Mouse (Mus musculus): ENCODE results near the gene Chrne.

The Chrne gene

GRCm38 (mm10) chr11:70619101-70619500 is at the start of gene Chrne:
Gene Chrne, minus strand, starts transcription at chr11:70619216.
- DNase-seq (ENCODE audit: low read depth) = no peak

GRCm38 (mm10) chr11:70668335-70668770 is 49.3 kb upstream of the Chrne start:
- DNase-seq (ENCODE audit: low read depth) = no peak

GRCm38 (mm10) chr11:70667271-70668150 is 48.5 kb upstream of the Chrne start:
- DNase-seq (ENCODE audit: low read depth) = peak; percentile 24

- no peak for DNase-seq (ENCODE audit: low read depth)
These were observed 47.7 kb upstream of the Chrne start for GRCm38 (mm10) chr11:70666687-70667086.

GRCm38 (mm10) chr11:70664741-70665140 is 45.7 kb upstream of the Chrne start:
- DNase-seq (ENCODE audit: low read depth) = peak; percentile 27

- DNase-seq (ENCODE audit: low read depth) = no peak
These were observed 44.9 kb upstream of the Chrne start for GRCm38 (mm10) chr11:70663957-70664356.

- DNase-seq (ENCODE audit: low read depth) = no peak
These were observed 44.1 kb upstream of the Chrne start for GRCm38 (mm10) chr11:70663101-70663500.

GRCm38 (mm10) chr11:70660571-70660970 is 41.6 kb upstream of the Chrne start:
- DNase-seq (ENCODE audit: low read depth) = no peak

GRCm38 (mm10) chr11:70658942-70659341 is 39.9 kb upstream of the Chrne start:
- DNase-seq (ENCODE audit: low read depth) = no peak

GRCm38 (mm10) chr11:70658521-70658920 is 39.5 kb upstream of the Chrne start:
- no peak for DNase-seq (ENCODE audit: low read depth)

- DNase-seq (ENCODE audit: low read depth) = no peak
These were observed 39.0 kb upstream of the Chrne start for GRCm38 (mm10) chr11:70657991-70658390.

GRCm38 (mm10) chr11:70657573-70657972 is 38.6 kb upstream of the Chrne start:
- no peak for DNase-seq (ENCODE audit: low read depth)

- no peak for DNase-seq (ENCODE audit: low read depth)
These were observed 37.9 kb upstream of the Chrne start, which contains the start of gene Eno3 for GRCm38 (mm10) chr11:70656964-70657363. Gene Eno3, plus strand, starts transcription at chr11:70657202.

- DNase-seq (ENCODE audit: low read depth) = peak; percentile 37
These were observed 37.5 kb upstream of the Chrne start for GRCm38 (mm10) chr11:70656456-70656927.

GRCm38 (mm10) chr11:70655571-70656455 is 36.8 kb upstream of the Chrne start:
- DNase-seq (ENCODE audit: low read depth) = no peak

GRCm38 (mm10) chr11:70654923-70655570 is 36.0 kb upstream of the Chrne start:
- peak; percentile 88 for DNase-seq (ENCODE audit: low read depth)

GRCm38 (mm10) chr11:70654198-70654922 is 35.3 kb upstream of the Chrne start, which contains the start of gene Pfn1:
Gene Pfn1, minus strand, starts transcription at chr11:70654644.
- peak; percentile 92 for DNase-seq (ENCODE audit: low read depth)

GRCm38 (mm10) chr11:70653345-70654197 is 34.6 kb upstream of the Chrne start:
- DNase-seq (ENCODE audit: low read depth) = peak; percentile 84

GRCm38 (mm10) chr11:70652884-70653344 is 33.9 kb upstream of the Chrne start:
- DNase-seq (ENCODE audit: low read depth) = peak; percentile 72
